Mouse (Mus musculus) cerebellum, adult (tissue): ENCODE data around the gene Fap.

Experiments used
- ATAC-seq: cut with Nextera tagmentation; 2 replicates; pipeline ENCODE4 v1.9.2; 2017; ENCODE audit warnings: mild to moderate bottlenecking, moderate library complexity, mixed read lengths; ENCODE audit not compliant: insufficient number of reproducible peaks, low FRiP score, low TSS enrichment

Gene Fap

GRCm38 (mm10) chr2:62535483-62535882 is 38.4 kb downstream of the Fap start:
- ATAC-seq: no peak

- ATAC-seq: no peak
Measured at GRCm38 (mm10) chr2:62531065-62531464, 42.8 kb downstream of the Fap start.

- ATAC-seq: no peak
Measured at GRCm38 (mm10) chr2:62526399-62526798, 47.5 kb downstream of the Fap start.

GRCm38 (mm10) chr2:62517790-62518189 is 56.1 kb downstream of the Fap start:
- ATAC-seq: no peak

- no peak for ATAC-seq
Measured at GRCm38 (mm10) chr2:62514477-62514876, 59.4 kb downstream of the Fap start.

GRCm38 (mm10) chr2:62513477-62513876 is 60.4 kb downstream of the Fap start:
- ATAC-seq: peak; percentile 66; the same call in 1 of the 2 replicates

GRCm38 (mm10) chr2:62507130-62507529 is 66.7 kb downstream of the Fap start:
- ATAC-seq: no peak

- no peak for ATAC-seq
Measured at GRCm38 (mm10) chr2:62506441-62506840, 67.4 kb downstream of the Fap start.

GRCm38 (mm10) chr2:62504269-62504796 is 69.5 kb downstream of the Fap start:
- no peak for ATAC-seq

- ATAC-seq: no peak
Measured at GRCm38 (mm10) chr2:62503326-62503725, 70.5 kb downstream of the Fap start.

GRCm38 (mm10) chr2:62502516-62502915 is 71.4 kb downstream of the Fap start:
- no peak for ATAC-seq

GRCm38 (mm10) chr2:62498821-62499220 is 75.1 kb downstream of the Fap start:
- ATAC-seq: no peak

GRCm38 (mm10) chr2:62498086-62498485 is 75.8 kb downstream of the Fap start:
- ATAC-seq: no peak

GRCm38 (mm10) chr2:62497333-62498002 is 76.4 kb downstream of the Fap start:
- no peak for ATAC-seq

GRCm38 (mm10) chr2:62495407-62495806 is 78.5 kb downstream of the Fap start:
- no peak for ATAC-seq

- no peak for ATAC-seq
Measured at GRCm38 (mm10) chr2:62489832-62490231, 84.0 kb downstream of the Fap start.

GRCm38 (mm10) chr2:62484906-62485305 is 89.0 kb downstream of the Fap start:
- ATAC-seq: no peak

GRCm38 (mm10) chr2:62483550-62483949 is 90.3 kb downstream of the Fap start, which contains the start of gene Gcg:
Gene Gcg (minus strand): TSS chr2:62483650.
- no peak for ATAC-seq

- ATAC-seq: no peak
Measured at GRCm38 (mm10) chr2:62480285-62481198, 93.3 kb downstream of the Fap start.

GRCm38 (mm10) chr2:62469551-62469950 is 104.3 kb downstream of the Fap start:
- no peak for ATAC-seq

GRCm38 (mm10) chr2:62463287-62463686 is 110.6 kb downstream of the Fap start:
- no peak for ATAC-seq
